Mouse (Mus musculus): ENCODE data around the gene Sppl3.

- no peak for TF ChIP-seq CTCF (conservative IDR thresholded peaks at IDR 0.05; ENCODE audit: insufficient read depth, insufficient read length, low read depth, low read length)
- no peak for TF ChIP-seq POLR2A (IDR thresholded peaks at IDR 0.05; ENCODE audit: low read depth, low read length)
Measured at GRCm38 (mm10) chr5:115071096-115071901, 60.4 kb downstream of the Sppl3 start.
